Mouse (Mus musculus) kidney, adult 2 months (tissue): Measurements from ENCODE around the gene Slc16a6.

Experiments used
- CTCF ChIP-seq: fragments of 200-500 bp; conservative IDR thresholded peaks from 2 replicates; pipeline ENCODE4 v1.5.1; 2011; ENCODE audit warnings: low read depth, mild to moderate bottlenecking, control low read depth, low read length, moderate library complexity, mixed read lengths; ENCODE audit not compliant: insufficient read depth, insufficient read length
- POLR2A ChIP-seq: fragments of 200-500 bp; IDR thresholded peaks from one replicate; pipeline ENCODE4 v1.6.1; 2011; ENCODE audit warnings: low read depth, low read length, control low read depth

DNA sequence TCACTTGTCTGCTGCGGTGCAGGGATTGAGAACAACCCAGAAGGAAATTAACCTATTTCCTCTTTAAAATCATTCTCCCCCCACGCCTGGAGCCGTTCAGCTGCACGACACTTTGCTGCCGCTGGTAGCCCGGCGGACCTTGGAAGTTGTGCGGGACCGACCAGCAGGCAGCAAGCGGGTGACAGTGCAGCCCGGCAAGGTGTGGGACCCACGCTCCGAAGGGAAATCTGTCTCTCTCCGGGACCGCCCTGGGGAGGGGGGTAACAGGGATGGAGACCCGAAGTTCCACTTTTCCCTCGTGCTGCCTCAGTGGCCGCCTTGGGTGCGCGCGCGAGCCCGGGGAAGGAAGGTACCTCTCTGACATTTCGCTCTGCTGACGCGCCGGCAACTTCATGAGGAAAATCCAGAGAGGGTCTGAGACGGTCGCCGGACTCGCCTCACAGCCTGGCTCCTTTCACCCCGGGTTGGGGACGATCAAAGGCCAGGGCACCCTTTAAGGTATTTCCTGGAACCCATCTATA lies 1.2 kb downstream of the Slc16a6 start:
- TF ChIP-seq POLR2A, result no peak
- no peak for TF ChIP-seq CTCF
